Mouse (Mus musculus) 3134 (cell line): Measurements from ENCODE around the gene A730009L09Rik.

Experiments
- DNase-seq: peaks from one replicate; pipeline ENCODE4 v3.0.0-alpha.2; 2011; ENCODE audit warnings: low spot score; ENCODE audit not compliant: insufficient read length; ENCODE audit errors: extremely low read depth

The A730009L09Rik gene

DNA sequence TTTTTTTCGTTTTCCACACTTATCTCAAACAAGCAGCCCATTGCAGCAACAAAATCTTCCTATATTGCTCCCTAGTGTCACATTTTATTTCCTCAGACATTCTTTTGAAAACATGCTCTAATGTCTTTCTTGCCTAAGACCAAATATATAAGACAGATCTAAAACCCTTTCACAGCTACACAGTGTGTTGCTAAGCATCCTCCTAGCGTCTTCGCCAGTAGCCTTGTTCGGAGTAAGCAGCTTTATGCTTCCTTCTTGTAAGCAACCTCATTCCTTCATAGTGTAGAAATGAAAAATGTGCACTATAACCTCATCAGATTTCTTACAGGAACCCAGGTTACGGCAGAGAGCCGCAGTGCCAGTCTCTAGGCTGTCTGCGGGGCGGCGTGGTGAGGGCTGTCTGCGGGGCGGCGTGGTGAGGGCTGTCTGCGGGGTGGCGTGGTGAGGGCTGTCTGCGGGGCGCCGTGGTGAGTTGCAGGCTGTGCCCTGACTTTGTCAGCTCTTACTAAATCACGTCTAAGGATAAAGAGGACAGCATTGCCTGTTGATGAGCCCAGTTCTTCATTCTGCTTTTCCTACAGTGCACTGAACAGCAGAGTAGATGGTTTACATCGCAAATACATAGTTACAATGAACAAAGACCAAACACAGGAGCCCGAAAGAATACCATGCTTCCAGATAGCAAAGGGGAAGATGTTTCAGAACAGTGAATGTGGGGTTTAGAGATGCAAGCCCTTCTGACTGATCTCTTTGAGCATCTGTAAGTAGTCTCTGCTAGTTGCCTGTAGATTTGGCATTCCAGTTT, 43.4 kb downstream of the A730009L09Rik start:
- no peak for DNase-seq

GRCm38 (mm10) chr16:84559569-84560278, 44.8 kb downstream of the A730009L09Rik start:
- DNase-seq, result no peak

DNA sequence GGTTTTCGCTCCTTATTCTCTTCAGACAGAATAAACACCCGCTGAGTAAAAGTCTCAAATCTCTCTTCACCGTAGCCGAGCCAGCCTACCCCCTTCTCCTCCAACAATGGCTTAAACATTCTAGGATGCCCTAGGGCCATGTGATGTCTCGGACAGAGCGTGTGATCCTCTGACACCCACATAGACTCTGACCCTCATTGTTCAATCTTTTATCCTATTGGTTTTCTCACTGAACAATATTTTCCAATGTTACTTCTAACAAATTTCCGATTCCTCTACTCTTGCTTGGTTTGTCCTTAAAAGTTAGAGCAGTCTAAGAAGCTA, 45.3 kb downstream of the A730009L09Rik start:
- no peak for DNase-seq
